Mouse (Mus musculus) midbrain, embryonic 14.5 days (tissue): ENCODE data around the gene Ahcyl1. TPM values are rescaled to one million over a fixed set of nuclear protein-coding genes. Genes with fewer than 3 reads are reported as not detected.
A peak's percentile ranks its signal among the peaks of the same experiment; 100 is the strongest.
"Not testable (repeated sequence)": the region's sequence is repeated elsewhere in the genome, so short reads cannot be mapped to it uniquely, and the experiment has no call there.

ENCODE experiments used
- ATAC-seq: fragments of 200-750 bp; cut with Nextera tagmentation; 2 replicates; pipeline ENCODE4 v1.8.0; 2017; ENCODE audit warnings: moderate number of reproducible peaks, moderate library complexity; ENCODE audit not compliant: low FRiP score, low TSS enrichment
- DNase-seq: peaks from one replicate; pipeline ENCODE4 v3.0.0-alpha.2; 2015
- H3K27ac ChIP-seq: fragments of 300-500 bp; sonication (generic); replicated peaks from 2 replicates; pipeline ENCODE4 v1.5.1; 2014; ENCODE audit warnings: mild to moderate bottlenecking, low read depth, low read length, moderate library complexity
- H3K27me3 ChIP-seq: fragments of 300-500 bp; sonication (generic); 2 replicates; pipeline ENCODE4 v1.6.1; 2014; ENCODE audit warnings: low read length, control low read depth, mixed read lengths; ENCODE audit not compliant: control insufficient read depth, insufficient read depth
- H3K36me3 ChIP-seq: fragments of 300-500 bp; sonication (generic); 2 replicates; pipeline ENCODE4 v1.6.1; 2014; ENCODE audit warnings: low read length, control low read depth; ENCODE audit not compliant: control insufficient read depth, insufficient read depth
- H3K4me1 ChIP-seq: fragments of 300-500 bp; sonication (generic); 2 replicates; pipeline ENCODE4 v1.6.1; 2014; ENCODE audit warnings: mild to moderate bottlenecking, antibody characterized with exemption, low read length, control low read depth; ENCODE audit not compliant: control insufficient read depth, insufficient read depth
- H3K4me2 ChIP-seq: fragments of 300-500 bp; sonication (generic); 2 replicates; pipeline ENCODE4 v1.6.1; 2014; ENCODE audit warnings: mild to moderate bottlenecking, low read length, moderate library complexity
- H3K4me3 ChIP-seq: fragments of 300-500 bp; sonication (generic); replicated peaks from 2 replicates; pipeline ENCODE4 v1.5.1; 2014; ENCODE audit warnings: low read depth, low read length
- H3K9ac ChIP-seq: fragments of 300-500 bp; sonication (generic); replicated peaks from 2 replicates; pipeline ENCODE4 v1.6.1; 2014; ENCODE audit warnings: mild to moderate bottlenecking, low read length, moderate library complexity
- H3K9me3 ChIP-seq: fragments of 300-500 bp; sonication (generic); 2 replicates; pipeline ENCODE4 v1.6.1; 2016; ENCODE audit warnings: low read length, control low read depth, mixed read lengths; ENCODE audit not compliant: control insufficient read depth
- WGBS: fragments of 180-500 bp; shearing (Covaris S2); extraction: QIAGEN DNeasy Blood & Tissue Kit; methylation state at CpG from one replicate; pipeline ENCODE4 v1.1.7; 2014; 5-methylcytosine and 5-hydroxymethylcytosine counted together
- polyA plus RNA-seq: library from polyadenylated mRNA; unstranded; fragments of >200 nt; fragmentation: Nextera tagmentation; extraction: Ambion mirVana; gene quantifications from 2 replicates; pipeline ENCODE4 v1.2.1, GENCODE M21; 2014

Gene Ahcyl1
- polyA plus RNA-seq, 1 experiment from 2014 or later, result 142 TPM

GRCm38 (mm10) chr3:107739456-107739855 is 43.1 kb upstream of the Ahcyl1 start:
- Histone ChIP-seq H3K27ac (no peak overlapping the region), H3K9ac (no peak overlapping the region)

GRCm38 (mm10) chr3:107738620-107739019 is 42.3 kb upstream of the Ahcyl1 start:
- no peak overlapping the region for H3K9ac ChIP-seq
- H3K4me2 ChIP-seq, result no peak overlapping the region
- no peak for ATAC-seq
- peak; percentile 8 for DNase-seq
- no peaks in the 10 kb centered on the region for H3K36me3 ChIP-seq
- no peaks in the 10 kb centered on the region for H3K9me3 ChIP-seq
- no peak overlapping the region for H3K4me3 ChIP-seq
- H3K27me3 ChIP-seq, result no peaks in the 10 kb centered on the region
- H3K27ac ChIP-seq, result no peak overlapping the region
- WGBS, result 83% methylated on average over 1 of the region's 1 CpGs
- peaks cover 17% of the 10 kb centered on the region for H3K4me1 ChIP-seq

More at GRCm38 (mm10) chr3:107739456-107739855, 43.1 kb upstream of the Ahcyl1 start:
- no peak overlapping the region for H3K4me3 ChIP-seq
- H3K27me3 ChIP-seq, result no peaks in the 10 kb centered on the region
- WGBS, result 84% methylated on average over 3 of the region's 3 CpGs
- DNase-seq, result no peak
- no peaks in the 10 kb centered on the region for H3K9me3 ChIP-seq
- no peak overlapping the region for H3K4me2 ChIP-seq
- H3K4me1 ChIP-seq, result peaks cover 17% of the 10 kb centered on the region
- H3K36me3 ChIP-seq, result no peaks in the 10 kb centered on the region
- ATAC-seq, result no peak

GRCm38 (mm10) chr3:107737609-107738190 is 41.3 kb upstream of the Ahcyl1 start:
- 87% methylated on average over 1 of the region's 1 CpGs for WGBS
- H3K27ac ChIP-seq, result no peak overlapping the region
- H3K4me3 ChIP-seq, result no peak overlapping the region
- H3K36me3 ChIP-seq, result no peaks in the 10 kb centered on the region
- H3K9me3 ChIP-seq, result no peaks in the 10 kb centered on the region
- no peak overlapping the region for H3K4me2 ChIP-seq
- no peak overlapping the region for H3K9ac ChIP-seq
- no peaks in the 10 kb centered on the region for H3K27me3 ChIP-seq
- no peak for DNase-seq
- no peak for ATAC-seq
- H3K4me1 ChIP-seq, result peaks cover 17% of the 10 kb centered on the region

GRCm38 (mm10) chr3:107735620-107736019 is 39.3 kb upstream of the Ahcyl1 start:
- not testable (repeated sequence) for H3K4me1 ChIP-seq, H3K9ac ChIP-seq, H3K9me3 ChIP-seq, H3K27ac ChIP-seq, H3K36me3 ChIP-seq, H3K4me2 ChIP-seq, ATAC-seq, DNase-seq, H3K27me3 ChIP-seq, H3K4me3 ChIP-seq
- WGBS, result 91% methylated on average over 13 of the region's 13 CpGs

- no peak for ATAC-seq
- WGBS, result 85% methylated on average over 1 of the region's 1 CpGs
- H3K4me1 ChIP-seq, result no peaks in the 10 kb centered on the region
- H3K4me2 ChIP-seq, result no peak overlapping the region
- no peak for DNase-seq
- no peaks in the 10 kb centered on the region for H3K9me3 ChIP-seq
- no peak overlapping the region for H3K4me3 ChIP-seq
- H3K36me3 ChIP-seq, result no peaks in the 10 kb centered on the region
- no peak overlapping the region for H3K27ac ChIP-seq
- H3K9ac ChIP-seq, result no peak overlapping the region
- H3K27me3 ChIP-seq, result no peaks in the 10 kb centered on the region
Measured at GRCm38 (mm10) chr3:107733329-107733728, 37.0 kb upstream of the Ahcyl1 start.

GRCm38 (mm10) chr3:107730236-107730635 is 33.9 kb upstream of the Ahcyl1 start:
- DNase-seq (no peak), ATAC-seq (no peak)
- WGBS, result 76% methylated on average over 2 of the region's 2 CpGs
- Histone ChIP-seq H3K4me2 (no peak overlapping the region), H3K9ac (no peak overlapping the region), H3K36me3 (no peaks in the 10 kb centered on the region), H3K4me3 (no peak overlapping the region), H3K4me1 (no peaks in the 10 kb centered on the region), H3K27ac (no peak overlapping the region), H3K9me3 (no peaks in the 10 kb centered on the region), H3K27me3 (no peaks in the 10 kb centered on the region)

- Histone ChIP-seq H3K27ac (no peak overlapping the region), H3K27me3 (no peaks in the 10 kb centered on the region), H3K9ac (no peak overlapping the region), H3K36me3 (no peaks in the 10 kb centered on the region), H3K4me3 (no peak overlapping the region), H3K4me1 (no peaks in the 10 kb centered on the region), H3K9me3 (no peaks in the 10 kb centered on the region), H3K4me2 (no peak overlapping the region)
- ATAC-seq, result no peak
- no peak for DNase-seq
- WGBS, result 63% methylated on average over 1 of the region's 1 CpGs
Measured at GRCm38 (mm10) chr3:107728509-107728908, 32.1 kb upstream of the Ahcyl1 start.

- Histone ChIP-seq H3K4me1 (no peaks in the 10 kb centered on the region), H3K27me3 (no peaks in the 10 kb centered on the region), H3K36me3 (no peaks in the 10 kb centered on the region), H3K9me3 (no peaks in the 10 kb centered on the region), H3K4me2 (no peak overlapping the region), H3K9ac (no peak overlapping the region), H3K27ac (no peak overlapping the region), H3K4me3 (no peak overlapping the region)
- ATAC-seq (no peak), DNase-seq (no peak)
- WGBS, result 94% methylated on average over 1 of the region's 1 CpGs
Measured at GRCm38 (mm10) chr3:107715971-107716370, 19.6 kb upstream of the Ahcyl1 start.

- H3K4me1 ChIP-seq, result no peaks in the 10 kb centered on the region
- 79% methylated on average over 5 of the region's 5 CpGs for WGBS
- H3K4me3 ChIP-seq, result no peak overlapping the region
- no peak overlapping the region for H3K27ac ChIP-seq
- no peak for ATAC-seq
- H3K9ac ChIP-seq, result no peak overlapping the region
- no peaks in the 10 kb centered on the region for H3K9me3 ChIP-seq
- H3K27me3 ChIP-seq, result no peaks in the 10 kb centered on the region
- no peak overlapping the region for H3K4me2 ChIP-seq
- no peaks in the 10 kb centered on the region for H3K36me3 ChIP-seq
- DNase-seq, result no peak
Measured at GRCm38 (mm10) chr3:107714276-107714933, 18.0 kb upstream of the Ahcyl1 start.
